Mouse (Mus musculus): ENCODE results near the gene Spesp1.
A peak's percentile ranks its signal among the peaks of the same experiment; 100 is the strongest.

Gene Spesp1

DNA sequence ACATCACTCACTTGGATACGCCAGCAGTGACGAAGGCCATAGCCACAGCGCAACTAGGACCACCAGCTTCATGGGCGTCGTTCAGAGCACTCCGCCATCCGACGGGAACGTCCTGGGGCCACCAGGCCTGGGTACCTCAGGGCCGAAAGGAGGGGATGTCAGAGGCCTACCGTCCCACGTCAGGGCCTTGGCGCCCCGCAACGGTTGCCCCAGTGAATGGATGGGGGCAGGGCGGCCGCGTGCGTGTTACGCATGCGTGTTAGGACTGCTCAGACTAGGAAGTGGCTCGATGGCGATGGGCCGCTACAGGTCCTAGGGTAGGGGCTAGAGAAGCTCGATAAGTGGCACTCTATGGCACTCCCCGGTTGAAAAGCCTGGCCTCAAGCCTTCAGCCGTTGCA is at the start of gene Spesp1:
Gene Spesp1 (minus strand): TSS at position 218 of the 400 bp plus-strand sequence.
- no peak for DNase-seq (ENCODE audit: low spot score in 2 of 2)

DNA sequence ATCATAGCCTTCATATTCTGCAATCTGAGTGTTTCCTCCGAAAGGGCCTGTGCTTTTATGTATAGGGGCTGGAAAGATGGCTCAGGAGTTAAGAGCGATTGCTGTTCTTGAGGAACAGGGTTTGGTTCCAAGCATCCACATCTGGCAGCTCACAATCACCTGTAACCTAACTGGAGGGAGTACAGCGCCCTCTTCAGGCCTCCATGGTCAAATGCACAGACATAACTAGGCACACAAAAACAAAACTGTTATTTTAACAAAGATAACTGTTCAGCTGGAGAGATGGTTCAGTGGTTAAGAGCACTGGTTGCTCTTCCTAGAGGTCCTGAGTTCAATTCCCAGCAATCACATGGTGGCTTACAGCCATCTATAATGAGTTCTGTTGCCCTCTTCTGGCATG is 44.0 kb upstream of the Spesp1 start:
- no peak for DNase-seq (ENCODE audit: low spot score in 2 of 2)

DNA sequence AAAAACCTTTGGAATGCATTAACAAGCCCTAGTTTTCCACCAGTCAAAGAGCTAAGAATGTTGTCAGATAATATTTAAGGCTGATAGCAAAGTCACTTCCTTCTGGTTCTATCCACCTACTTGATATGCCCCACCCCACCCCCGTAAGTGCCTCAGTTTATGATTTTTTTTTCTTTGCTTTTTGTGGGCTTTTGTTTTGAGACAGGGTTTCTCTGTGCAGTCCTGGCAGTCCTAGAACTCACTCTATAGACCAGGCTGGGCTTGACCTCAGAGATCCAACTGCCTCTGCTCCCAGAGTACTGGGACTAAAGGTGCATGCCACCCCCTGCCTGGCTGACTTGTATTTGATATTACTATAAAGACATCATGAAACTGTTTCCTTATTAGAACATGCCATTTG is 41.8 kb upstream of the Spesp1 start:
- DNase-seq (ENCODE audit: low spot score in 2 of 2): no peak

DNA sequence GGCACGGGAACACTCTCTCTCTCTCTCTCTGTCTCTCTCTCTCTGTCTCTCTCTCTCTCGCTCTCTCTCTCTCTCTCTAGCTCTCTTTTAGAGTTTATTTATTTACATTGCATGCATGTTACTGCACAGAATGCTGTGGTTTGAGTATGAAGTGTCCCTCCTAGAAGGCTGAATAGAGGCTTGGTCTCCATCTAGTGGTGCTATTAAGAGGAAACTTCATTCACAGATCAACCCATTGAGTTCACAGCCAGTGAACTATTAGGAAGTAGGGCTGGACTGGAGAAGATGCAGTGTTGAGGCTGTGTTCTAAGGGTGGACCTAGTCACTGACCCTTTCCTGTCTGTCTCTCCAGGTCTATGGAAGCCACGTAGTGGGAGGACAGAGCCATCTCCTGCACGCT is 36.7 kb upstream of the Spesp1 start:
- no peak for DNase-seq (ENCODE audit: low spot score in 2 of 2)

- DNase-seq (ENCODE audit: low spot score in 2 of 2): no peak
These were observed 33.5 kb upstream of the Spesp1 start for GRCm38 (mm10) chr9:62315556-62315955.

- no peak for DNase-seq (ENCODE audit: low spot score in 2 of 2)
These were observed 14.9 kb upstream of the Spesp1 start for GRCm38 (mm10) chr9:62296891-62297290.

GRCm38 (mm10) chr9:62295006-62295698 is 13.1 kb upstream of the Spesp1 start:
- DNase-seq (ENCODE audit: low spot score in 2 of 2): peak; percentile 40 to 85

- no peak for DNase-seq (ENCODE audit: low spot score in 2 of 2)
These were observed 5.6 kb upstream of the Spesp1 start for GRCm38 (mm10) chr9:62287633-62288025.

DNA sequence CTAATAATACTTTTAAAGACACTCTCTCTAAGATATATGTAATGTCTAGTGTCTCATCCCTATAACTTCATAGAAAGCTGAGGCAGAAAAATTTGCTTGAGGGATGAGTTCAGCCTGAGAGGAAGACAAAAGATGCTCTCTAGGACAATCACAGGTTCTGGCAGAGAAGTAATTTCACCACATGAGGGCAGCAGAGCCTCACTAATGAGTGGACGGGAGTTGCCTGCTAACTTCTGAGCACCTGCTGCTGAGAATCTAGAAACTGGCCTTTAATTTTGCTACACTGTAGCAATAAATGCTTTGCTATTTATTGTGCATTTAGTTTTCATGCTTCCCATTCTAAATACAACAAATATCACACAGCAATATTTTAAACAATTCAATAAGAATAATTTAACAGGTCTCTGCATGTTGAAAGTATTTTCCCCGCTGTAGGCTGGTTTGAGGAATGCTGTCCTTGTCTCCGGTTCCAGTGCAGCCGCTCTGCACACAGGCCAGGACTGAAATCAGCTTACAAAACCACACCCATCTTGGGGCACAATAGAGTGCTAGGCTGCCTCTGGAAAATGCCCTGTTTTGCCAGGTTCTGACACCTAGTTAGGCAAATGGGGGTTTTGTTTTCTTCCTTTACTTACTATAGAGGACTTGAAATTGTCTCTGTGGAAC is 5.1 kb upstream of the Spesp1 start:
- peak; percentile 40 to 83 for DNase-seq (ENCODE audit: low spot score in 2 of 2)

DNA sequence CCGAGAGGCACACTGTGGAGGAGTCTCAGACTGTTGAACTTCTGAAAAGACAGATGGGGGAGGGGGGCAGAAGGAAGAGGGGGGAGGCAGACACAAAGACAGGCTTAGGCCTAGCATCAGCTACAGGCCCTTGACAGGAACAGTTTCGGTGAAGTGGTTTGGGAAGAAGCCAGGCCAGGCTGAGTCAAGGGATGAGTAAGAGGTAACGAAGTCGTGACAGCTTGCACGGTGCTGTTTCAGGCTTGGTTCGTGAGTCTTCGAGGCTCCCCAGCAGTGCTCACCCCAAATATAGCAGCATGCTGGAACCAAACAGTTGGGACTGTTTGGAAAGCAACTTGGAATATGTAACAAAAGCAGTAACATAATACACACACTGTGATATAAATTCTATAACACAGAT is 2.3 kb upstream of the Spesp1 start:
- no peak for DNase-seq (ENCODE audit: low spot score in 2 of 2)

DNA sequence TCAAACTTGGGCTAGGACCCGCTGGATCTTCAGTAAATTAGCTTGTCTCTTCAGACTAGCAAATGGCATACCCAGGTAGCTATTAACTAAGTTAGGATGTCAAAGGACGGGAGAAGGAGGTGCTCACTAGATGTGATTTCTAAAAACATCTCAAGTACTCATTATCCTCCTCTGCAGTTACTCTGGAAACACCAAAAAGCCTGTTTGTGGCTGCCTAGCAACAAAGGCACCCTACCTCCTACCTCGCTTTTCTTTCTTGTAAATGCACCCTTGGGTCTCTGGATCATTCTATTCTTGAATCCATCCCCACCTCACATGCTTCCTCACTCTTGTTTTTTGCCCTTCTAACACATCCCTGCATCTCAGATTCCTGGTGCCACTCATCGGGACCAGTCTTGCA is 5.1 kb downstream of the Spesp1 start:
- no peak for DNase-seq (ENCODE audit: low spot score in 2 of 2)

DNA sequence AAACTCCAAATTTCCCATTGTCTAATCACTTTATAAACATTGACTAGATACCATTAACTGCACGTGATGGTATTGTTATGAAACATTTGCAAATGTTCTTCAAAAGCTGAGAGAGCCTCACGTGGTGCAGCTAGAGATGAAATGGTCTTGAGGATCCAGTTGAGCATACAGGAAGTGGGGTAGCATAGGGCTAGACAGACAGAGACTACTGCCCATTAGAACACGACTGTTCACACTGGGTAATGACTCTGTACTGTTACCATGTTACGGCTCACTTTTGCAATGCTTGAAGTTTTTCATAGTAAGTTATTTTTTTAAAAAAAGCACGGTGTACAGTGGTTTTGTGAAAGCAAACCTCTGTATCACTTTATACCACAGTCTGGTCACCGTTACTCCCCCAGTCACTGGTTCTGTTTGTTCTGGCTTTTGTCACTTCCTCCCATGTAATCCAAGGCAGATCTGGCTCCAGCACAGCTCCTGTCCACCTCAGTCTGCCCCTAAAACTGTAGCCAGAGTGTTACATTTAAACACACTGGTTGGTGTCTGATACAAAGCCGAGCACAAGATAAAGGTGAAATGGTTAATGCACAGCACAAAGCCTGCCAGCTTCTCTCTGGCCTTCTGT is 11.1 kb downstream of the Spesp1 start:
- no peak for DNase-seq (ENCODE audit: low spot score in 2 of 2)

GRCm38 (mm10) chr9:62269161-62269560 is 12.8 kb downstream of the Spesp1 start:
- DNase-seq (ENCODE audit: low spot score in 2 of 2): no peak

DNA sequence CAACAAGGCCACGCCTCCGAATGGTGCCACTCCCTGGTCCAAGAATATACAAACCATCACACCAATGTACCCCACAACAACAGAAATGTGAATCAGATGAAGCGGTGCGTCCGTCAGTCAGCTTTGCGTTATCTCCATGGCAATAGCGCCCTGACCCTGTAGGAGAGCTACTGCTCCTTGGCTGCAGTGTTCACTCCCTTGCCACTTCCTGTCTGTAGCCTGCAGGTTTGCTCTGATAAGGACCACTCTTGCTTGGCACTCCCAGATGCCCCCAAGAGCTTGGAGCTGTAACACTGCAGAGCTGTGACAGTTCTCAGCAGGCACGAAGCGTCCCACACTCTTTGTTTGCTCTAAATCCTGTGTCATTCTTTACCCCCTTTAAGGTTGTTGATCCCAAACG is 16.7 kb downstream of the Spesp1 start:
- DNase-seq (ENCODE audit: low spot score in 2 of 2): no peak

- DNase-seq (ENCODE audit: low spot score in 2 of 2): no peak
These were observed 18.4 kb downstream of the Spesp1 start for GRCm38 (mm10) chr9:62263652-62264051.

GRCm38 (mm10) chr9:62261406-62261805 is 20.6 kb downstream of the Spesp1 start:
- no peak for DNase-seq (ENCODE audit: low spot score in 2 of 2)

GRCm38 (mm10) chr9:62261006-62261405 is 21.0 kb downstream of the Spesp1 start:
- no peak for DNase-seq (ENCODE audit: low spot score in 2 of 2)

- no peak for DNase-seq (ENCODE audit: low spot score in 2 of 2)
These were observed 24.0 kb downstream of the Spesp1 start for GRCm38 (mm10) chr9:62258005-62258404.

DNA sequence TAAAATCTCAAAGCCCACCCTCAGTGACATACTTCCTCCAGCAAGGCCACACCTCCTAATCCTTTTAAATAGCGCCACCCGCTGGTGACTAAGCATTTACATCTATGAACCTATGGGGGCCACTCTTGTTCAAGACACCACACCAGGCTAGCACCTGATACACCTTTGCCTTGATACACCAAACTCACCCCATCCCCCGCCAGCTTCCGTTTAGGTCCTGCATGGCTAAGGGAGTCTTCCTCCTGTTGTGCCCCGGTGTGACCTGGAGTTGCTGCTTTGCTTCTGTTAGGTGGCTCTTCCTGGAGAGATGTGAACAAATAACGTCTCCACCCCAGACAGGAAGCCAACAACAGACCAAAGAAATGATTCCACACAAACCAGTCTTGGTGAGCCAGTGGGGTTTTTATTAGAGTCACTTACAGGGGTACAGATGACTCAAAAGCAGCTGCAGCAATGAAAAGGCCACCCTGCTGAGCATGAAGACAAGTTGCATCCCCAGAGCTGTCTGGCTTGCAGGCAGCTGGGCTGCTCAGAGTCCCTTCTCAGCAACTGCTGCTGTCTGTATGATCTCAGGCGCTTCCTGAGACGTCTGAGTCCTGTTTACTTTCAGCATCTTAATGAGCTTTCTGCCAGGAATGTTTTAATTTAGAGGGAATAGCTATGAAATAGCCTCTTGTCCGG is 26.0 kb downstream of the Spesp1 start:
- DNase-seq (ENCODE audit: low spot score in 2 of 2): no peak

- peak in 1 of 2 experiments; percentile 48 for DNase-seq (ENCODE audit: low spot score in 2 of 2)
These were observed 28.1 kb downstream of the Spesp1 start for GRCm38 (mm10) chr9:62253736-62254443.

DNA sequence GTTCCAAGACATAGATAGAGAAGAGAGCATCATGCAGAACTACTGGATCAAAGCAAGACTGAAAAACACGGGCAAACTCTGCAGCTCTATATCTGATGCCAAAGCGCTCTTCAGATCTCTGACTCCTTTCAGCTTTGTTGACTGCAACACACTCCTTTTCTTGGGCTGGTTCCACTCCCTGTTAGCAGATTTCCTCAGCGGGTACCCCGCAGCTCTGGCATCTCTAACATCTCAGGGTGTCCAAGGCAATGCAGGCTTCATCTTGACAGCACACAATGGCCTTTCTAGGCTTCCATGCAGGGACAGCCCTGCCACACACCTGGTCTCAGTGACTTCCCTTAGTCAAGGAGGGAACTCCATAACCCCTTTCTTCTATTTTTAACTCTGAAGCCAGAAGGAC is 31.7 kb downstream of the Spesp1 start:
- DNase-seq (ENCODE audit: low spot score in 2 of 2): no peak

DNA sequence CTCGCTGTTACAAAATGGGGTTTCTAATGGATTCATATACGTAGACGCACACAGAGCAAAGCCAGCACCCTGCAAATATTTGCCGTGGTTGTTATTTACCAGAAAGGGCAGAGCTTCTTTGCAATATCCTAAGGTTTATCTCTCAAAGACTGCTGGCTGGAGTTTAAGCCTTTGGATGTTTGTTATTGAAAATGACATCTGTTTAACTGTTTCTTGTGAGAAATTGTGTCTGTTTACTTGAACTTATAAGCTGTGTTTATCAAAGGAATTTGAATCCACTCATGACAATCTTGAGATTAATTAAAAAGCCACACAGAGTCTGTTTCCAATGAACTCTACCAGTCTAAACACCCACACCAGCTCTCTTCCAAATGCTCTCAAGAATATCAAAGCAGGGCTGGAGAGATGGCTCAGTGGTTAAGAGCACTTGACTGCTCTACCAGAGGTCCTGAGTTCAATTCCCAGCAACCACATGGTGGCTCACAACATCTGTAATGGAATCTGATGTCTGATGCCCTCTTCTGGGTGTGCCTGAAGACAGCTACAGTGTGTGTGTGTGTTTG is 35.5 kb downstream of the Spesp1 start:
- no peak for DNase-seq (ENCODE audit: low spot score in 2 of 2)
